Mouse (Mus musculus) embryonic facial prominence, embryonic 11.5 days (tissue): ENCODE measurements around the gene Nr6a1. TPM values are rescaled to one million over a fixed set of nuclear protein-coding genes. Genes with fewer than 3 reads are reported as not detected.

Experiments used
- ATAC-seq: fragments of 200-750 bp; cut with Nextera tagmentation; replicated peaks from 2 replicates; pipeline ENCODE4 v1.8.0; 2017; ENCODE audit warnings: low read depth; ENCODE audit not compliant: insufficient number of reproducible peaks, low FRiP score, low TSS enrichment
- DNase-seq: peaks from one replicate; pipeline ENCODE4 v3.0.0-alpha.2; 2015; ENCODE audit warnings: low spot score
- H3K27ac ChIP-seq: fragments of 300-500 bp; sonication (generic); replicated peaks from 2 replicates; pipeline ENCODE4 v1.5.1; 2014; ENCODE audit warnings: mild to moderate bottlenecking, low read depth, low read length, control low read depth
- H3K27me3 ChIP-seq: fragments of 300-500 bp; sonication (generic); 2 replicates; pipeline ENCODE4 v1.6.1; 2014; ENCODE audit warnings: mild to moderate bottlenecking, low read length, moderate library complexity, mixed read lengths; ENCODE audit not compliant: control insufficient read depth, insufficient read depth
- H3K36me3 ChIP-seq: fragments of 300-500 bp; sonication (generic); replicated peaks from 2 replicates; pipeline ENCODE4 v1.6.1; 2014; ENCODE audit warnings: low read depth, mild to moderate bottlenecking, low read length, moderate library complexity, mixed read lengths; ENCODE audit not compliant: control insufficient read depth, insufficient read depth
- H3K4me1 ChIP-seq: fragments of 300-500 bp; sonication (generic); 2 replicates; pipeline ENCODE4 v1.6.1; 2014; ENCODE audit warnings: low read length, mixed read lengths; ENCODE audit not compliant: control insufficient read depth, insufficient read depth
- H3K4me2 ChIP-seq: fragments of 300-500 bp; sonication (generic); 2 replicates; pipeline ENCODE4 v1.6.1; 2014; ENCODE audit warnings: low read depth, mild to moderate bottlenecking, control low read depth, low read length, moderate library complexity
- H3K4me3 ChIP-seq: fragments of 300-500 bp; sonication (generic); 2 replicates; pipeline ENCODE4 v1.5.1; 2014; ENCODE audit warnings: low read depth, low read length, control low read depth
- H3K9ac ChIP-seq: fragments of 300-500 bp; sonication (generic); replicated peaks from 2 replicates; pipeline ENCODE4 v1.6.1; 2014; ENCODE audit warnings: mild to moderate bottlenecking, control low read depth, low read length
- H3K9me3 ChIP-seq: fragments of 300-500 bp; sonication (generic); replicated peaks from 2 replicates; pipeline ENCODE4 v1.6.1; 2016; ENCODE audit warnings: mild to moderate bottlenecking, low read length, inconsistent platforms, mixed read lengths; ENCODE audit not compliant: control insufficient read depth
- WGBS: fragments of 180-500 bp; shearing (Covaris S2); extraction: QIAGEN DNeasy Blood & Tissue Kit; methylation state at CpG from one replicate; pipeline ENCODE4 v1.1.7; 2014; 5-methylcytosine and 5-hydroxymethylcytosine counted together
- polyA plus RNA-seq: library from polyadenylated mRNA; unstranded; fragments of >200 nt; fragmentation: Nextera tagmentation; extraction: Ambion mirVana; gene quantifications from 2 replicates; pipeline ENCODE4 v1.2.1, GENCODE M21; 2014

Gene Nr6a1
- polyA plus RNA-seq, 1 experiment from 2014 or later = 2.2 TPM

- no peak overlapping the region for H3K27ac ChIP-seq
- WGBS = 82% methylated on average over 5 of the region's 5 CpGs
- H3K36me3 ChIP-seq = no peaks in the 10 kb centered on the region
- no peak overlapping the region for H3K9ac ChIP-seq
- no peaks in the 10 kb centered on the region for H3K4me1 ChIP-seq
- ATAC-seq (no peak), DNase-seq (no peak)
- no peaks in the 10 kb centered on the region for H3K9me3 ChIP-seq
- no peak overlapping the region for H3K4me2 ChIP-seq
- no peak overlapping the region for H3K4me3 ChIP-seq
- H3K27me3 ChIP-seq = no peaks in the 10 kb centered on the region
These were observed 15.7 kb upstream of the Nr6a1 start for GRCm38 (mm10) chr2:38943161-38943560.

GRCm38 (mm10) chr2:38941898-38942297, 14.4 kb upstream of the Nr6a1 start:
- no peaks in the 10 kb centered on the region for H3K36me3 ChIP-seq
- H3K9ac ChIP-seq = no peak overlapping the region
- H3K4me2 ChIP-seq = no peak overlapping the region
- ATAC-seq = no peak
- no peaks in the 10 kb centered on the region for H3K9me3 ChIP-seq
- 81% methylated on average over 2 of the region's 2 CpGs for WGBS
- no peak overlapping the region for H3K4me3 ChIP-seq
- no peaks in the 10 kb centered on the region for H3K4me1 ChIP-seq
- no peak overlapping the region for H3K27ac ChIP-seq
- no peak for DNase-seq
- H3K27me3 ChIP-seq = no peaks in the 10 kb centered on the region

DNA sequence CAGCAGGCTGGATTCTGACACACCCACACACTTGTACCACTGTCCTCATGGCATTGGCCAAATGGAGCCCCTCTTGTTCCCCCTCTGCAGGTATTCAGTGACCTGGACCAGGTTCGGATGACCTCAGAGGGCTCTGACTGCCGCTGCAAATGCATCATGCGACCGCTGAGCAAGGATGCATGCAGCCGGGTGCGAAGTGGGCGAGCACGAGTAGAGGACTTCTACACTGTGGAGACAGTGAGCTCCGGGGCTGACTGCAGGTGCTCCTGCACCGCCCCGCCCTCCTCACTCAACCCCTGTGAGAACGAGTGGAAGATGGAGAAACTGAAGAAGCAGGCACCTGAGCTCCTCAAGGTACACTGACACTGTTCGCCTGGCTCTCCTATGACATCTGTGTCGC, 13.9 kb upstream of the Nr6a1 start:
- Histone ChIP-seq H3K4me1 (no peaks in the 10 kb centered on the region), H3K4me3 (no peak overlapping the region), H3K27ac (no peak overlapping the region), H3K27me3 (no peaks in the 10 kb centered on the region), H3K9me3 (no peaks in the 10 kb centered on the region), H3K4me2 (no peak overlapping the region), H3K9ac (no peak overlapping the region), H3K36me3 (no peaks in the 10 kb centered on the region)
- ATAC-seq (no peak), DNase-seq (no peak)
- 81% methylated on average over 14 of the region's 14 CpGs for WGBS

- DNase-seq (no peak), ATAC-seq (no peak)
- Histone ChIP-seq H3K27ac (no peak overlapping the region), H3K9me3 (no peaks in the 10 kb centered on the region), H3K4me3 (no peak overlapping the region), H3K9ac (no peak overlapping the region), H3K36me3 (no peaks in the 10 kb centered on the region), H3K4me1 (peaks cover 3% of the 10 kb centered on the region; the same call in 1 of the 2 replicates), H3K27me3 (no peaks in the 10 kb centered on the region), H3K4me2 (no peak overlapping the region)
- 72% methylated on average over 2 of the region's 2 CpGs for WGBS
These were observed 11.6 kb upstream of the Nr6a1 start for GRCm38 (mm10) chr2:38939047-38939446.

DNA sequence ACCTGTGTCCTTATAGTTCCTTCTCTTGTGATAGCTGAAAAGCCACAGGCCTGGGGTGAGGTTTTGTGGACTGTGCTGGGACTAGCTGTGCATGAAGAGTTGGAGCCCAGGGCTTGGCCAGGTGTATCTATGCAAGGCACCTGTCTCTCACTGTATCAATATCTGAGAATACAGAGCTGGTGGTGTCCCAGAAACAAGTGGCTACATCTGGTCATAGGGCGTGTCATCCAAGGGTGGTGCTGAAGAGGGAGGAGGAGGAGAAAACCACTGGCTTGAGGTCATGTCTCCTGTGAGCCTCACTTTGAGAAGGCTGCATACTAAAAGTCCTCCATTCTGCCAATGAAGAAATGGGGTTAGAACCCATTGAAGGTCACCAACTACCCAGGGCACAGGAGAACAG, 10.5 kb upstream of the Nr6a1 start:
- Histone ChIP-seq H3K9ac (no peak overlapping the region), H3K4me2 (no peak overlapping the region), H3K9me3 (no peaks in the 10 kb centered on the region), H3K4me3 (no peak overlapping the region), H3K4me1 (peaks cover 3% of the 10 kb centered on the region; the same call in 1 of the 2 replicates), H3K36me3 (no peaks in the 10 kb centered on the region), H3K27me3 (no peaks in the 10 kb centered on the region), H3K27ac (no peak overlapping the region)
- DNase-seq (no peak), ATAC-seq (no peak)
- WGBS = 93% methylated on average over 1 of the region's 1 CpGs

DNA sequence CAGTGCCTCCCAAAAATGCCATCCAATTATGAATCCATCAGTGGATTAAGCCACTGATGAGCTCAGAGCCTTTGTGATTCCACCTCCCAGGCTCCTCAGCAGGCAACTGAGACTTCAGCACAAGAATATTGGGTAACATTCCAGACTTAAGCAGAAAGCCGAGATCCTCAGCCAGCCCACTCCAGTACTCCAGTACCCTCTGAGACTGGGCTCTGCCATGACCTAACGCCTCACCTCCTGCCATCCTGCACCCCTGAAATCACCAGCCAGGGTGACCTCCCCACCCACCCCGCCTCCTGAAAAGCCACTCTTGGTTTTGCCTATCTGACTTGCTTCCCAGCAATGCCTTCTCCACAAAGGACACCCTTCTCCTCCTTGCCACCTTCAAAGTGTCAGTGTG, 9.9 kb upstream of the Nr6a1 start:
- Histone ChIP-seq H3K27me3 (no peaks in the 10 kb centered on the region), H3K4me2 (no peak overlapping the region), H3K9me3 (no peaks in the 10 kb centered on the region), H3K27ac (no peak overlapping the region), H3K36me3 (no peaks in the 10 kb centered on the region), H3K4me1 (peaks cover 3% of the 10 kb centered on the region; the same call in 1 of the 2 replicates), H3K9ac (no peak overlapping the region), H3K4me3 (no peak overlapping the region)
- no peak for DNase-seq
- no peak for ATAC-seq
- WGBS = 76% methylated on average over 3 of the region's 3 CpGs

- no peak for DNase-seq
These were observed 9.4 kb upstream of the Nr6a1 start for GRCm38 (mm10) chr2:38936721-38937378.

GRCm38 (mm10) chr2:38934936-38935335, 7.4 kb upstream of the Nr6a1 start:
- no peak overlapping the region; the same call in 1 of the 2 replicates for H3K27ac ChIP-seq
- ATAC-seq = no peak
- WGBS = 25% methylated on average over 5 of the region's 5 CpGs

More at GRCm38 (mm10) chr2:38936721-38937378, 9.4 kb upstream of the Nr6a1 start:
- H3K9me3 ChIP-seq = no peaks in the 10 kb centered on the region
- WGBS = 76% methylated on average over 9 of the region's 9 CpGs
- H3K4me2 ChIP-seq = no peak overlapping the region
- H3K4me1 ChIP-seq = peaks cover 7% of the 10 kb centered on the region; the same call in 1 of the 2 replicates
- H3K27ac ChIP-seq = no peak overlapping the region
- H3K9ac ChIP-seq = no peak overlapping the region
- no peak overlapping the region for H3K4me3 ChIP-seq
- no peak for ATAC-seq
- H3K27me3 ChIP-seq = no peaks in the 10 kb centered on the region
- H3K36me3 ChIP-seq = no peaks in the 10 kb centered on the region

More at GRCm38 (mm10) chr2:38934936-38935335, 7.4 kb upstream of the Nr6a1 start:
- H3K9ac ChIP-seq = no peak overlapping the region
- peak; percentile 54 for DNase-seq
- no peaks in the 10 kb centered on the region; the same call in 1 of the 2 replicates for H3K27me3 ChIP-seq
- H3K9me3 ChIP-seq = no peaks in the 10 kb centered on the region
- no peak overlapping the region for H3K4me2 ChIP-seq
- H3K36me3 ChIP-seq = no peaks in the 10 kb centered on the region
- H3K4me3 ChIP-seq = no peak overlapping the region
- peaks cover 7% of the 10 kb centered on the region; the same call in 1 of the 2 replicates for H3K4me1 ChIP-seq
